Mouse (Mus musculus): Measurements from ENCODE around the gene Catsperd. TPM values are rescaled to one million over a fixed set of nuclear protein-coding genes. Genes with fewer than 3 reads are reported as not detected.

Gene Catsperd
- polyA plus RNA-seq, 1 experiment: 2.7 TPM

DNA sequence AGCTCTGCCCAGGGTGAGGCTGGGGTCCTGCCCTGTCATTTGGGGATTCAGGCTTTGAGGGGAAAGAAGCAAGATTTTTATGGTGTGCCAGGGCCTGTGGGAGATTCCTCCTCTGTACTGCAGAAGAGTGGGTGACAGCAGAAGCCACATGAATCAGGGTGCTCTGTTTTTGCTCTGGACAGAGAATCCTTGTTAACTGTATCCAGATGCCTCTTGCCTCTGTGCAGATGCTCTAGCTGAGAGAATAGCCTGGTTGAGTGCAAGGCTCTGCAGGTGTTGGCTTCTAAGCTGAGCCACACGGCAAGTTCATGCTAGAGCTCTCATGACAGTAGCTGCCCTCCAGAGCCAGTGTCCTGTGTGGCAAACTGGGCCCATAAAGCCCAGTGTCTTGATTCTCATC lies 65.5 kb downstream of the Catsperd start:
- no peak overlapping the region for H3K4me3 ChIP-seq (ENCODE audit: insufficient read depth, low read length)
- H3K27ac ChIP-seq (ENCODE audit: insufficient read depth, low read length): peak overlapping the region; percentile 51
- TF ChIP-seq CTCF (IDR thresholded peaks at IDR 0.05; ENCODE audit: extremely low read depth, insufficient read depth, low read length): no peak
- TF ChIP-seq POLR2A (IDR thresholded peaks at IDR 0.05; ENCODE audit: extremely low read depth, insufficient read depth, low read length): no peak
- peaks cover 11% of the 10 kb centered on the region for H3K4me1 ChIP-seq (ENCODE audit: control insufficient read depth, insufficient read depth, low read length)

GRCm38 (mm10) chr17:56693851-56694310 lies 65.9 kb downstream of the Catsperd start:
- Histone ChIP-seq H3K4me1 (ENCODE audit: control insufficient read depth, insufficient read depth, low read length) (peaks cover 11% of the 10 kb centered on the region), H3K4me3 (ENCODE audit: insufficient read depth, low read length) (no peak overlapping the region), H3K27ac (ENCODE audit: insufficient read depth, low read length) (peak overlapping the region; percentile 51)
- no peak for TF ChIP-seq CTCF (IDR thresholded peaks at IDR 0.05; ENCODE audit: extremely low read depth, insufficient read depth, low read length)
- no peak for TF ChIP-seq POLR2A (IDR thresholded peaks at IDR 0.05; ENCODE audit: extremely low read depth, insufficient read depth, low read length)

DNA sequence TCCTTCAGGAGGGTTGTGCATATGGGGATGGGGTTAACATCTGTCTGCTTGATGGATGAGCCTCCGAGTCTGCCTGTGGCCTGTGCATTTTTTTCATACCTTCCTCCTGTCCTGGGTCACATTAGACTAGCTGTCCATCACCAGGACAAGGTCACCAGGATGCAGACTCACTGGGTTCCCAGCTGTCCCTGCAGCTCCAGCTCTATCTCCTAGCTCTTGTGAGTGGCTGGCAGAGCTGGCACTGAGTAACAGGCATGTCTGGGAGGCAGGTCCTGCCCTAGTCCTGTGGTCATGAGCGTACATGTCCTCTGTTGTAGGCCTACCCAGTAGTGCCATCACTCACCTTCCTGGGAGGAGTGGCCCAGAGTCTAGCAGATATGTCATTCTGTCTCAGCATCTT lies 72.5 kb downstream of the Catsperd start:
- Histone ChIP-seq H3K27ac (ENCODE audit: insufficient read depth, low read length) (no peak overlapping the region), H3K4me3 (ENCODE audit: insufficient read depth, low read length) (no peak overlapping the region), H3K4me1 (ENCODE audit: control insufficient read depth, insufficient read depth, low read length) (no peaks in the 10 kb centered on the region; the same call in 1 of the 2 replicates)
- no peak for TF ChIP-seq POLR2A (IDR thresholded peaks at IDR 0.05; ENCODE audit: extremely low read depth, insufficient read depth, low read length)
- TF ChIP-seq CTCF (IDR thresholded peaks at IDR 0.05; ENCODE audit: extremely low read depth, insufficient read depth, low read length): no peak

- Histone ChIP-seq H3K4me1 (ENCODE audit: control insufficient read depth, insufficient read depth, low read length) (no peaks in the 10 kb centered on the region; the same call in 1 of the 2 replicates), H3K27ac (ENCODE audit: insufficient read depth, low read length) (no peak overlapping the region), H3K4me3 (ENCODE audit: insufficient read depth, low read length) (no peak overlapping the region)
- TF ChIP-seq POLR2A (IDR thresholded peaks at IDR 0.05; ENCODE audit: extremely low read depth, insufficient read depth, low read length) (no peak), CTCF (IDR thresholded peaks at IDR 0.05; ENCODE audit: extremely low read depth, insufficient read depth, low read length) (no peak)
These were observed 75.1 kb downstream of the Catsperd start for GRCm38 (mm10) chr17:56703038-56703437.

GRCm38 (mm10) chr17:56706515-56706914 lies 78.6 kb downstream of the Catsperd start:
- Histone ChIP-seq H3K4me3 (ENCODE audit: insufficient read depth, low read length) (no peak overlapping the region), H3K27ac (ENCODE audit: insufficient read depth, low read length) (no peak overlapping the region), H3K4me1 (ENCODE audit: control insufficient read depth, insufficient read depth, low read length) (no peaks in the 10 kb centered on the region; the same call in 1 of the 2 replicates)
- TF ChIP-seq POLR2A (IDR thresholded peaks at IDR 0.05; ENCODE audit: extremely low read depth, insufficient read depth, low read length) (no peak), CTCF (IDR thresholded peaks at IDR 0.05; ENCODE audit: extremely low read depth, insufficient read depth, low read length) (no peak)

- TF ChIP-seq CTCF (IDR thresholded peaks at IDR 0.05; ENCODE audit: extremely low read depth, insufficient read depth, low read length): no peak
- no peak for TF ChIP-seq POLR2A (IDR thresholded peaks at IDR 0.05; ENCODE audit: extremely low read depth, insufficient read depth, low read length)
- H3K4me3 ChIP-seq (ENCODE audit: insufficient read depth, low read length): no peak overlapping the region
- H3K27ac ChIP-seq (ENCODE audit: insufficient read depth, low read length): no peak overlapping the region
- no peaks in the 10 kb centered on the region for H3K4me1 ChIP-seq (ENCODE audit: control insufficient read depth, insufficient read depth, low read length)
These were observed 80.7 kb downstream of the Catsperd start for GRCm38 (mm10) chr17:56708692-56709091.

GRCm38 (mm10) chr17:56709708-56710107 lies 81.8 kb downstream of the Catsperd start:
- TF ChIP-seq CTCF (IDR thresholded peaks at IDR 0.05; ENCODE audit: extremely low read depth, insufficient read depth, low read length): no peak
- TF ChIP-seq POLR2A (IDR thresholded peaks at IDR 0.05; ENCODE audit: extremely low read depth, insufficient read depth, low read length): no peak
- Histone ChIP-seq H3K27ac (ENCODE audit: insufficient read depth, low read length) (no peak overlapping the region), H3K4me3 (ENCODE audit: insufficient read depth, low read length) (no peak overlapping the region), H3K4me1 (ENCODE audit: control insufficient read depth, insufficient read depth, low read length) (no peaks in the 10 kb centered on the region)

Other genes starting within 250 kb of the Catsperd start
- gene Ptprs, start 151.7 kb upstream of the Catsperd start, polyA plus RNA-seq (2012; rRNA removed): 688 and 773 TPM in 2 replicates
- not detected in 2 replicates for gene Znrf4, start 115.7 kb upstream of the Catsperd start, polyA plus RNA-seq (2012; rRNA removed)
- 2.1 and 3.2 TPM in 2 replicates for gene Gm20219, start 73.8 kb upstream of the Catsperd start, polyA plus RNA-seq (2012; rRNA removed)
- 93.0 and 110 TPM in 2 replicates for gene Safb2, start 43.6 kb upstream of the Catsperd start, polyA plus RNA-seq (2012; rRNA removed)
- gene Safb, start 43.3 kb upstream of the Catsperd start, polyA plus RNA-seq (2012; rRNA removed): 101 and 110 TPM in 2 replicates
- gene 2410015M20Rik, start 18.4 kb upstream of the Catsperd start, polyA plus RNA-seq (2012; rRNA removed): 145 and 159 TPM in 2 replicates
- 1,005 and 1,019 TPM in 2 replicates for gene Rpl36, start 14.7 kb upstream of the Catsperd start, polyA plus RNA-seq (2012; rRNA removed)
- 78.3 and 82.5 TPM in 2 replicates for gene Lonp1, start 1.3 kb upstream of the Catsperd start, polyA plus RNA-seq (2012; rRNA removed)
- 104 and 107 TPM in 2 replicates for gene Ranbp3, start 45.2 kb downstream of the Catsperd start, polyA plus RNA-seq (2012; rRNA removed)
- 332 and 357 TPM in 2 replicates for gene Ndufa11, start 89.6 kb downstream of the Catsperd start, polyA plus RNA-seq (2012; rRNA removed)
- gene Vmac, start 89.9 kb downstream of the Catsperd start, polyA plus RNA-seq (2012; rRNA removed): 16.7 and 18.2 TPM in 2 replicates
- gene Nrtn, start 129.4 kb downstream of the Catsperd start, polyA plus RNA-seq (2012; rRNA removed): 7.4 and 8.6 TPM in 2 replicates
- gene Dus3l, start 136.6 kb downstream of the Catsperd start, polyA plus RNA-seq (2012; rRNA removed): 137 and 148 TPM in 2 replicates
- gene Prr22, start 142.1 kb downstream of the Catsperd start, polyA plus RNA-seq (2012; rRNA removed): 3.3 and 4.0 TPM in 2 replicates
- gene Rfx2, start 202.9 kb downstream of the Catsperd start, polyA plus RNA-seq (2012; rRNA removed): 2.6 and 3.2 TPM in 2 replicates
- gene Acsbg2, start 246.3 kb downstream of the Catsperd start, polyA plus RNA-seq (2012; rRNA removed): 0.09 TPM in 1 of 2 replicates, not detected in the other
- gene 1700061G19Rik, start 247.3 kb downstream of the Catsperd start, polyA plus RNA-seq (2012; rRNA removed): 0.06 and 0.09 TPM in 2 replicates